In the genomic region with DNA sequence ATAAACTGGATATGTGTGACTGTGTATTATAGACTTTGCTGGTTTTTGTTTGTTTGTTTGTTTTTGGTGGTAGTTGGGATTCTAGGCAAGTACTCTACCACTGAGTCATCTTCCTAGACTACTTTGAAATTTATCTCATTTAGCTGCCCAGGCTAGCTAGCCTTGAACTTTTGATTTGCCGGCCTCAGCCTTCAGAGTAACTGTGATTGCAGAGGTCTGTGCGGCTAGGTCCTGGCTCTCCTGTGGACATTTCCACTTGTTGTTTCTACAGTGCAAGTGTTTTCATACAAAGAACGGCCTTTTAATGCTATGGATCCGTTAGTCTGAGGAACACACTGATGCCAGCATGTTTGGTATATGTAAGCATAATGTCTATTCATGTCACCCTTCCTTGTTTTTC, we compare ENCODE assay signal across 18 mouse cellular contexts.
DNase-seq lines count a peak whose midpoint lies in the region.
"Had no signal": no experiment of that assay in that cellular context is flagged by ENCODE, and none has a peak within 500 bp of the region (broad histone marks: within the 10 kb centered on the region; RNA-seq: fewer than 3 reads in every experiment).

No protein-coding gene starts in this region.

- intact Hi-C loops in heart, postnatal 25 days (cut with DNase I): no loop called here

- DNase-seq in heart, adult 11 months: peak; percentile 33
- DNase-seq in heart, postnatal 25 days (ENCODE audit: low spot score): no peak
- peak; percentile 63 for DNase-seq in adrenal gland, adult 8-10 months
- peak; percentile 37 for DNase-seq in adrenal gland, postnatal 25 days
- DNase-seq in frontal cortex, postnatal 36 days (ENCODE audit: low spot score in 2 of 2): no peak
- DNase-seq in layer of hippocampus, postnatal 36 days: no peak
- DNase-seq: B cell, adult 2 months; cerebellum, adult 11-12 months; cerebellum, adult 8-10 months; cerebellum, postnatal 10 days; cerebellum, postnatal 36 days; embryo, embryonic 11 days; gastrocnemius, adult 2 months; gastrocnemius, postnatal 14 days; heart, adult 18-20 months; heart, postnatal 10 days; heart, postnatal 4 days; kidney, adult 2 months had no signal

Comparison
In these comparisons a context has a peak if more than half of its experiments do, and no peak if none do; other contexts are left out.
1. DNase-seq: peak in heart, adult 11 months (single experiment), adrenal gland, adult 8-10 months (single experiment) and adrenal gland, postnatal 25 days (single experiment); none in heart, postnatal 25 days (single experiment), frontal cortex, postnatal 36 days (0 of 2) and layer of hippocampus, postnatal 36 days (0 of 2).